Mouse (Mus musculus) forebrain, embryonic 16.5 days (tissue): ENCODE measurements at regions not wholly inside any gene's neighbourhood (a gene's known extent, or its start where the extent isn't known, plus 50 kb on each side); places are given as distances from the start of the nearest gene placed in this dataset.

Experiments
- ATAC-seq: fragments of 200-750 bp; cut with Nextera tagmentation; 2 replicates; pipeline ENCODE4 v1.8.0; 2017; ENCODE audit warnings: mild to moderate bottlenecking, moderate library complexity
- H3K27ac ChIP-seq: fragments of 300-500 bp; sonication (generic); 2 replicates; pipeline ENCODE4 v1.5.1; 2014; ENCODE audit warnings: low read length, control low read depth
- H3K27me3 ChIP-seq: fragments of 300-500 bp; sonication (generic); replicated peaks from 2 replicates; pipeline ENCODE4 v1.6.1; 2014; ENCODE audit warnings: low read length; ENCODE audit not compliant: control insufficient read depth, insufficient read depth
- H3K36me3 ChIP-seq: fragments of 300-500 bp; sonication (generic); 2 replicates; pipeline ENCODE4 v1.6.1; 2014; ENCODE audit not compliant: control insufficient read depth, insufficient read depth
- H3K4me1 ChIP-seq: fragments of 300-500 bp; sonication (generic); replicated peaks from 2 replicates; pipeline ENCODE4 v1.6.1; 2014; ENCODE audit warnings: low read length; ENCODE audit not compliant: control insufficient read depth, insufficient read depth
- H3K4me2 ChIP-seq: fragments of 300-500 bp; sonication (generic); 2 replicates; pipeline ENCODE4 v1.6.1; 2014; ENCODE audit warnings: mild to moderate bottlenecking, low read length, control low read depth
- H3K4me3 ChIP-seq: fragments of 300-500 bp; sonication (generic); replicated peaks from 2 replicates; pipeline ENCODE4 v1.5.1; 2014; ENCODE audit warnings: mild to moderate bottlenecking, low read length, control low read depth
- H3K9ac ChIP-seq: fragments of 300-500 bp; sonication (generic); replicated peaks from 2 replicates; pipeline ENCODE4 v1.6.1; 2014; ENCODE audit warnings: low read depth, low read length, control low read depth
- H3K9me3 ChIP-seq: fragments of 300-500 bp; sonication (generic); 2 replicates; pipeline ENCODE4 v1.6.1; 2016; ENCODE audit warnings: low read length; ENCODE audit not compliant: control insufficient read depth
- WGBS: fragments of 180-500 bp; shearing (Covaris S2); extraction: QIAGEN DNeasy Blood & Tissue Kit; methylation state at CpG from one replicate; pipeline ENCODE4 v1.1.7; 2014; 5-methylcytosine and 5-hydroxymethylcytosine counted together

DNA sequence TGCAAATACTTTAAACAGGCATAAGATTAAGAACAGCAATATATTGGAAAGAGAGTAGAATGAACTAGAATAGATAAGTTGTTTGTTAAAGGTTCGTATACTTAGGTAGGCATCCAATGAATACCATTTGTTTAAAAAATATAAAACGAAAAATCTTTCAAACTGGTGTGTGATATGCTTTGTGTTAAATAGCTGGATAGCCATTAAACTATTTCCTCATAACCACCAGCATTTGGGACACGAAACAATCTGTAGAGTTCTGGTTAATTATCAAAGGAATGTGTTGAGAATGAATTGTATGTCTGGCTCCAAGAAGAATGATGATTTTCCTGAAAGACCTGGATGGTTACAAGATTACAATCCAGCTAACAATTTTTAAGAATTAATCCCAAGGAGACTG is 891.4 kb downstream of the Slitrk1 start:
- Histone ChIP-seq H3K4me3 (no peak overlapping the region), H3K4me1 (peaks cover 3% of the 10 kb centered on the region; the same call in 1 of the 2 replicates), H3K27ac (no peak overlapping the region), H3K9me3 (no peaks in the 10 kb centered on the region), H3K4me2 (no peak overlapping the region), H3K36me3 (no peaks in the 10 kb centered on the region), H3K27me3 (no peaks in the 10 kb centered on the region), H3K9ac (no peak overlapping the region)
- ATAC-seq, result no peak
- 65% methylated on average over 3 of the region's 3 CpGs for WGBS

DNA sequence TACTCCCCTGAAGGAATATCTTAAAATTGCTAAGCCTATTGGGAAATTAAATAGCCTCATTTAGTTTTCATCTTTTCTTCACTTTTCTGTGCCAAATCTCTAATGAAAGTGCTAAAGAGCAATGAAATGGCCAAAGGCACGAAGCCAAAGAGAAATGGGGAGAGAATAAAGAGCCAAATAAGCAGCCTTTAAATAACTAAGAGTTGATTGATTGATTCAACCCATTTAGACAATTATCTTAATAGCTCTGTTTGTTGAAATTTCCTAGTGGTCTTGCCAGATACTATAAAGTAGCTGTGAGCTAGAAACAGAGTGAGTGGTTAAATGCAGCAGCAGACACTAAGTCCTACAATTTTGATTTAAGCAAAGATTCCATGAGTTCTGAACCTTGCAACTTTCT is 891.9 kb downstream of the Slitrk1 start:
- ATAC-seq, result peak; percentile 89
- Histone ChIP-seq H3K27ac (no peak overlapping the region), H3K9ac (no peak overlapping the region), H3K4me3 (no peak overlapping the region), H3K36me3 (no peaks in the 10 kb centered on the region), H3K27me3 (no peaks in the 10 kb centered on the region), H3K9me3 (no peaks in the 10 kb centered on the region), H3K4me1 (peaks cover 3% of the 10 kb centered on the region; the same call in 1 of the 2 replicates), H3K4me2 (no peak overlapping the region)
- WGBS, result 18% methylated on average over 1 of the region's 1 CpGs

DNA sequence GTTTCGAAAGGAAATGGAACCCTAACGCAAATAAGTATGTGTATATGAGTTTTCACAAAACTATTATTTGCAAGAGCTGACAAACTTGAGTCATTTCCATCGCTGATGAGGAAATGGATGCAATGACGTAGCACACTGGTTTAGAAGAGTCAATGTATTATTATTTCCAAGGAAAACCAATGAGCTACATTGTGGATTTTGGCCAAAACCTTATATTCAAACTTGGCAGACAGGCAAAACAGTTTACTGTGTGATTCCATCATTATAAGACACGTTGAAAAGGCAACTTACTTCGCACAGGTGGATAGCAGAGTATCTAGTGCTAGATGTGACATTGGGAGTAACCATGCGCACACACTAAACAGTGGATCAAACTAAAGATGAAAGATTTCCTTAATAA is 892.6 kb downstream of the Slitrk1 start:
- H3K9ac ChIP-seq, result no peak overlapping the region
- no peak overlapping the region for H3K4me3 ChIP-seq
- no peak overlapping the region for H3K4me2 ChIP-seq
- no peaks in the 10 kb centered on the region for H3K9me3 ChIP-seq
- no peak overlapping the region for H3K27ac ChIP-seq
- 56% methylated on average over 7 of the region's 7 CpGs for WGBS
- H3K4me1 ChIP-seq, result peaks cover 3% of the 10 kb centered on the region; the same call in 1 of the 2 replicates
- H3K36me3 ChIP-seq, result no peaks in the 10 kb centered on the region
- ATAC-seq, result no peak
- H3K27me3 ChIP-seq, result no peaks in the 10 kb centered on the region

DNA sequence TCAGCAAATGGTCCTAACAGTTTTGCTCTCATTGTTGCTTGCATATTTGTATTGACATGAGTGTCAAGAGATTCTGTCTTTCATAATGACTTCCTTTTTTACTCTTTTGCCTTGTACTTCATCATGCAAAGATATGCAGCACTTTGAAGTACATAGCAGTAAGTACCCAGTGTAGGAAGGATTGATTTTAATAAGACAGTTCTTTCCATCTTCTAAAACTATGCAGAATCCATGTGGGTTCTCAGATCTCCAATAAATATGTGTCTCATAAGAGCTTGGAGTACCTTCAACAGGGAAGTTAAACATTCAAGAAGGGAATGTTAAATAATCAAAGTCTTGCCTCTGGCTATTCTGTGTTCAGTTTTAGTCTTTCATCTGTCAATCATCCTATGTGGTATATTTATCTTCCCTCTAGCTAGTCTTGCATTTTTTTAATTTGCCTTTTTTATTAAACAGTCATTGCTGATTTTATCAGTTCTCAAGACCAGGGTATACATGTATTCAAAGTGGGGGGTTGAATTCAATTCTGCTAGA is 926.1 kb downstream of the Slitrk1 start:
- no peak overlapping the region for H3K4me2 ChIP-seq
- no peaks in the 10 kb centered on the region for H3K9me3 ChIP-seq
- no peak for ATAC-seq

GRCm38 (mm10) chr14:107978141-107978540 is 935.8 kb downstream of the Slitrk1 start:
- 91% methylated on average over 3 of the region's 3 CpGs for WGBS
- H3K27ac ChIP-seq, result no peak overlapping the region
- no peak overlapping the region for H3K9ac ChIP-seq
- no peak overlapping the region for H3K4me2 ChIP-seq
- no peaks in the 10 kb centered on the region for H3K27me3 ChIP-seq
- no peak overlapping the region for H3K4me3 ChIP-seq
- H3K36me3 ChIP-seq, result no peaks in the 10 kb centered on the region
- H3K9me3 ChIP-seq, result no peaks in the 10 kb centered on the region
- ATAC-seq, result no peak
- H3K4me1 ChIP-seq, result no peaks in the 10 kb centered on the region

More for the DNA sequence above, 926.1 kb downstream of the Slitrk1 start:
- H3K36me3 ChIP-seq, result no peaks in the 10 kb centered on the region
- H3K27me3 ChIP-seq, result no peaks in the 10 kb centered on the region
- no peak overlapping the region for H3K27ac ChIP-seq
- no peaks in the 10 kb centered on the region for H3K4me1 ChIP-seq
- no peak overlapping the region for H3K4me3 ChIP-seq
- H3K9ac ChIP-seq, result no peak overlapping the region

DNA sequence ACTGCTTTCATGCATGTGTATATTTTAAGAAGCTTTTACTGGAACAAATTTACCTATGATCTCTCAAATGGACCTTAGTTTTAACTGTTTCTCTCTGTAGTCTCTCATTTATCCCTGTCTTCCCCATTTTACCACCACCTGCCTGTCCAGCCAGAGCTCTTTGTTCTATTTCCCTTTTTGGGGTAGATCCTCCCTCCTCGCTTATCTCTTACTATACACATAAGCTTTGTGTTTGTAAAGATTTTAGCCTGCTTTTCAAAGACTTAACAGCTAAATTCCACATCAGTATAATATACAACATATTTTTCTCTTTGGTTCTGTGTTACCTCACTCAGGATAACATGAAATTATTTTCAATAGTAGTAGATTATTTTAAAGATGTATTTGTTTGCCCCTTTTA is 961.9 kb downstream of the Slitrk1 start:
- H3K9me3 ChIP-seq, result no peaks in the 10 kb centered on the region
- H3K4me3 ChIP-seq, result no peak overlapping the region
- no peaks in the 10 kb centered on the region for H3K4me1 ChIP-seq
- no peak overlapping the region for H3K27ac ChIP-seq
- WGBS, result 86% methylated on average over 1 of the region's 1 CpGs
- H3K27me3 ChIP-seq, result no peaks in the 10 kb centered on the region
- no peak overlapping the region for H3K4me2 ChIP-seq
- H3K9ac ChIP-seq, result no peak overlapping the region
- ATAC-seq, result no peak
- no peaks in the 10 kb centered on the region for H3K36me3 ChIP-seq

DNA sequence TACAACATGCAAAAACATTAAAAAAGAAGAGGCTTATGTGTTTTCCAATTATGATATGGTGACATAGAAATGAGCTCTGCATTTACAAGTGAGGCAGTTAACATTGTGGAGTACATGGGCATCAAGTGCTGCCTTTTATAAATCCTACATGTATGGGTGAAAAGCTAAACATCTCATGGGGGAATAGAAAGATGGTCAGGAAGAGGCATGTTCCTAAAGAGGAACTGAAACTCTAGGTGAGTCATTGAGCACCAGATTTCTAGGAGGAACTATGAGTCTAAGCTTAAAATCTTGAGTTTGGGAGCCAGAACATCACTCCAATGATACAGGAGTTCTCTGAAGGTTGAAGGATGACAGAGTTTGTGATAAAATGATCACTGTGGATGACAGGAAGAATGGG is 1010.2 kb downstream of the Slitrk1 start:
- H3K9ac ChIP-seq, result no peak overlapping the region
- H3K27ac ChIP-seq, result no peak overlapping the region
- no peak overlapping the region for H3K4me2 ChIP-seq
- no peaks in the 10 kb centered on the region for H3K4me1 ChIP-seq
- no peak overlapping the region for H3K4me3 ChIP-seq
- no peaks in the 10 kb centered on the region for H3K9me3 ChIP-seq
- ATAC-seq, result no peak
- H3K36me3 ChIP-seq, result no peaks in the 10 kb centered on the region
- H3K27me3 ChIP-seq, result no peaks in the 10 kb centered on the region

DNA sequence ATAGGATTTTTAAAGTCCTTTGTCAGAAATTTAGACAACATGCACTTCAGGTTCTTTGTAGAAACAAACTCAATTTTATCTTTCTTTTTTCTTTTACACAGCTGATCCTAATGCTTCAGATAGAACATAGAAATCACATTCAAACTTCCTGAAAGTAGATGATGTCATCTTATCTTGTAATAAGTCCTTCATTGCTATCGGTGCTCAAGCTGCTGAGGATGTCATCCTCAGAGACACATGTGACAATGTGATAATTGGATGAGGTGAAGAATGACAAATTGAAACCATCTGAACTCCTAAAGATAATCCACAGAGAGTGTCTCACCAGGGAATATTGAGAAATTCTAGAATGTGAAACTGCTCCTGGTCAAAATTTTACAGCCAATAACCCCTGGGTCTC is 1012.1 kb downstream of the Slitrk1 start:
- no peak for ATAC-seq
- WGBS, result 56% methylated on average over 1 of the region's 1 CpGs
- Histone ChIP-seq H3K4me3 (no peak overlapping the region), H3K27me3 (no peaks in the 10 kb centered on the region), H3K36me3 (no peaks in the 10 kb centered on the region), H3K27ac (no peak overlapping the region), H3K4me1 (no peaks in the 10 kb centered on the region), H3K4me2 (no peak overlapping the region), H3K9me3 (no peaks in the 10 kb centered on the region), H3K9ac (no peak overlapping the region)

- ATAC-seq, result no peak
- H3K36me3 ChIP-seq, result no peaks in the 10 kb centered on the region
- no peak overlapping the region for H3K27ac ChIP-seq
- no peaks in the 10 kb centered on the region for H3K27me3 ChIP-seq
- no peaks in the 10 kb centered on the region for H3K9me3 ChIP-seq
- H3K4me2 ChIP-seq, result no peak overlapping the region
- no peak overlapping the region for H3K9ac ChIP-seq
- no peak overlapping the region for H3K4me3 ChIP-seq
- H3K4me1 ChIP-seq, result no peaks in the 10 kb centered on the region
Observed at GRCm38 (mm10) chr14:107860895-107861294, 1053.1 kb downstream of the Slitrk1 start.

- WGBS, result 54% methylated on average over 7 of the region's 7 CpGs
- no peak overlapping the region for H3K9ac ChIP-seq
- no peaks in the 10 kb centered on the region for H3K27me3 ChIP-seq
- no peaks in the 10 kb centered on the region for H3K9me3 ChIP-seq
- H3K4me1 ChIP-seq, result no peaks in the 10 kb centered on the region
- no peak overlapping the region for H3K27ac ChIP-seq
- H3K4me2 ChIP-seq, result no peak overlapping the region
- no peaks in the 10 kb centered on the region for H3K36me3 ChIP-seq
- H3K4me3 ChIP-seq, result no peak overlapping the region
- no peak for ATAC-seq
Observed at GRCm38 (mm10) chr14:107849688-107850087, 1064.3 kb downstream of the Slitrk1 start.
